Mouse (Mus musculus) liver, postnatal 0 days (tissue): ENCODE data around the gene Fmnl3.

ENCODE experiments used
- CTCF ChIP-seq: sonication (generic); IDR thresholded peaks from 2 replicates; pipeline ENCODE4 v1.5.1; 2016; ENCODE audit warnings: antibody characterized with exemption, low read depth
- EP300 ChIP-seq: IDR thresholded peaks from 2 replicates; pipeline ENCODE4 v1.6.1; 2016; ENCODE audit warnings: antibody characterized with exemption, low read depth, mild to moderate bottlenecking

GRCm38 (mm10) chr15:99382893-99383292, 12.6 kb upstream of the Fmnl3 start:
- TF ChIP-seq CTCF: no peak
- no peak for TF ChIP-seq EP300
